Mouse (Mus musculus) forebrain, postnatal 0 days (tissue): ENCODE measurements around the gene Rhbdd3. TPM values are rescaled to one million over a fixed set of nuclear protein-coding genes. Genes with fewer than 3 reads are reported as not detected.
A peak's percentile ranks its signal among the peaks of the same experiment; 100 is the strongest.

ENCODE experiments used
- ATAC-seq: fragments of 200-750 bp; cut with Nextera tagmentation; 2 replicates; pipeline ENCODE4 v1.8.0; 2017; ENCODE audit warnings: mild to moderate bottlenecking, moderate library complexity
- DNase-seq: peaks from one replicate; pipeline ENCODE4 v3.0.0-alpha.2; 2015
- H3K27ac ChIP-seq: fragments of 300-500 bp; sonication (generic); 2 replicates; pipeline ENCODE4 v1.5.1; 2014; ENCODE audit warnings: low read depth, mild to moderate bottlenecking, antibody characterized with exemption, low read length, moderate library complexity, mixed read lengths
- H3K27me3 ChIP-seq: fragments of 300-500 bp; sonication (generic); 2 replicates; pipeline ENCODE4 v1.6.1; 2014; ENCODE audit warnings: mild to moderate bottlenecking, low read length, mixed read lengths; ENCODE audit not compliant: insufficient read depth
- H3K36me3 ChIP-seq: fragments of 300-500 bp; sonication (generic); 2 replicates; pipeline ENCODE4 v1.6.1; 2014; ENCODE audit warnings: mild to moderate bottlenecking, moderate library complexity; ENCODE audit not compliant: insufficient read depth
- H3K4me1 ChIP-seq: fragments of 300-500 bp; sonication (generic); 2 replicates; pipeline ENCODE4 v1.6.1; 2014; ENCODE audit warnings: antibody characterized with exemption; ENCODE audit not compliant: insufficient read depth
- H3K4me2 ChIP-seq: fragments of 300-500 bp; sonication (generic); 2 replicates; pipeline ENCODE4 v1.6.1; 2014; ENCODE audit warnings: low read depth, mild to moderate bottlenecking, moderate library complexity
- H3K4me3 ChIP-seq: fragments of 300-500 bp; sonication (generic); 2 replicates; pipeline ENCODE4 v1.5.1; 2014; ENCODE audit warnings: low read depth, low read length, mixed read lengths
- H3K9ac ChIP-seq: fragments of 300-500 bp; sonication (generic); 2 replicates; pipeline ENCODE4 v1.6.1; 2014; ENCODE audit warnings: mild to moderate bottlenecking
- H3K9me3 ChIP-seq: fragments of 300-500 bp; sonication (generic); 2 replicates; pipeline ENCODE4 v1.6.1; 2016; ENCODE audit warnings: low read length
- CTCF ChIP-seq: sonication (generic); IDR thresholded peaks from 2 replicates; pipeline ENCODE4 v1.5.1; 2016; ENCODE audit warnings: antibody characterized with exemption, control low read depth, low read depth
- WGBS: fragments of 180-500 bp; shearing (Covaris S2); extraction: QIAGEN DNeasy Blood & Tissue Kit; methylation state at CpG from one replicate; pipeline ENCODE4 v1.1.7; 2014; 5-methylcytosine and 5-hydroxymethylcytosine counted together
- polyA plus RNA-seq: library from polyadenylated mRNA; unstranded; fragments of >200 nt; fragmentation: Nextera tagmentation; extraction: Ambion mirVana; gene quantifications from 2 replicates; pipeline ENCODE4 v1.2.1, GENCODE M21; 2015
- total RNA-seq: library from RNA; depleted of rRNA; stranded (reverse); fragments of >200 nt; gene quantifications from 2 replicates; pipeline ENCODE4 v1.2.3, GENCODE M21; 2014

Rhbdd3 gene
- total and polyA plus RNA-seq, 2 experiments from 2014 or later: 31.0 to 36.6 TPM

DNA sequence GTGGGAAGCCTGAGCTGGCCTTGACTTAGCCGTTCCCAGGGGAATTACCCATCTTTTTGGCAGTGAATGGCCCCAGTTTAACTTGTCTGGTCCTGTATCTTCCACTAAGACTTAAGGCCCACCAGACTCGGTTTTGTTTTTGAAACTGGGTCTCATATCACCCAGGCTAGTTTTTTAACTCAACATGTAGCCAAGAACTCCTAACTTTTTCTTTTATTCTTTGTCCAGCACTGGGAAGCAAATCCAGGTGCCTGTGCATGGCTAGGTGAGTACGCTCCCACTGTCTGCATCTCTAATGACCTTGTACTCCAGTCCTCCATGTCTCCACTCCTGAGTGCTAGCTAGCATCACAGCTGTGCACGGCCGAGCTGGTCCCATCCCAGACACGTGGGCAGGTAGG is 2.9 kb downstream of the Rhbdd3 start:
- no peak for TF ChIP-seq CTCF
- DNase-seq (no peak), ATAC-seq (no peak)
- Histone ChIP-seq H3K9me3 (no peaks in the 10 kb centered on the region), H3K36me3 (no peaks in the 10 kb centered on the region; the same call in 1 of the 2 replicates), H3K4me3 (no peak overlapping the region), H3K4me1 (peaks cover 13% of the 10 kb centered on the region; the same call in 1 of the 2 replicates), H3K27ac (no peak overlapping the region), H3K27me3 (no peaks in the 10 kb centered on the region), H3K4me2 (no peak overlapping the region), H3K9ac (no peak overlapping the region; the same call in 1 of the 2 replicates)
- WGBS: 84% methylated on average over 6 of the region's 6 CpGs

GRCm38 (mm10) chr11:5102384-5102783 is 3.7 kb downstream of the Rhbdd3 start:
- no peak for DNase-seq
- H3K36me3 ChIP-seq: no peaks in the 10 kb centered on the region; the same call in 1 of the 2 replicates

GRCm38 (mm10) chr11:5103986-5104509 is 5.3 kb downstream of the Rhbdd3 start:
- no peaks in the 10 kb centered on the region for H3K9me3 ChIP-seq
- no peak overlapping the region for H3K9ac ChIP-seq
- no peak overlapping the region for H3K4me2 ChIP-seq
- WGBS: 94% methylated on average over 4 of the region's 4 CpGs
- ATAC-seq (no peak), DNase-seq (no peak)
- no peak overlapping the region for H3K27ac ChIP-seq
- H3K27me3 ChIP-seq: no peaks in the 10 kb centered on the region
- TF ChIP-seq CTCF: no peak
- H3K36me3 ChIP-seq: no peaks in the 10 kb centered on the region; the same call in 1 of the 2 replicates
- H3K4me3 ChIP-seq: no peak overlapping the region
- H3K4me1 ChIP-seq: 0 out of 2 replicates have a peak, but pooled peaks cover 8% of the 10 kb centered on the region

More at GRCm38 (mm10) chr11:5102384-5102783, 3.7 kb downstream of the Rhbdd3 start:
- no peak for TF ChIP-seq CTCF
- no peak overlapping the region for H3K4me2 ChIP-seq
- no peaks in the 10 kb centered on the region for H3K9me3 ChIP-seq
- H3K27ac ChIP-seq: no peak overlapping the region
- H3K9ac ChIP-seq: no peak overlapping the region
- no peak overlapping the region for H3K4me3 ChIP-seq
- 0 out of 2 replicates have a peak, but pooled peaks cover 8% of the 10 kb centered on the region for H3K4me1 ChIP-seq
- 91% methylated on average over 7 of the region's 7 CpGs for WGBS
- no peaks in the 10 kb centered on the region for H3K27me3 ChIP-seq
- ATAC-seq: no peak

DNA sequence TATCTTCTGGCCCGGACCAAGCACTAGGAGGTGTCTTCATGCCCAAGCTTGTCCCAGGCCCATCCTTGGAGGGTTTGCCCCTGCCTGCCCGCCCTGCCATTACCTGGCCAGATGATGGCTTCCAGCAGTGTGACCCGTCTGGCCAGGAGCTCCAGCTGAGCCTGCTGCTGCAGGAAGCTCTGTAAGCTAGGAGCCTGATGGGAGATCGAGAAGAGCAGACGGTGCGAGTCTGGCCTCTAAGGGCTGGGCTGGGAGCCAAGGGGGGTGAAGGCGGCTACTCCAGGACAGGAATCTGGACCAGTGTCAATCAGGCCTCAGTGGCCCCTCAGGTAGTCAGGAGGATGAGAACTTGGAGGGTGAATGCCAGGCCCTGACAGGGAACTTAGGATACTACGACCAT is 10.7 kb downstream of the Rhbdd3 start:
- ATAC-seq (no peak), DNase-seq (no peak)
- H3K9ac ChIP-seq: no peak overlapping the region
- no peaks in the 10 kb centered on the region for H3K9me3 ChIP-seq
- WGBS: 69% methylated on average over 8 of the region's 8 CpGs
- H3K36me3 ChIP-seq: no peaks in the 10 kb centered on the region; the same call in 1 of the 2 replicates
- no peak for TF ChIP-seq CTCF
- no peak overlapping the region for H3K4me3 ChIP-seq
- H3K27ac ChIP-seq: no peak overlapping the region
- no peaks in the 10 kb centered on the region for H3K4me1 ChIP-seq
- H3K27me3 ChIP-seq: no peaks in the 10 kb centered on the region
- no peak overlapping the region for H3K4me2 ChIP-seq

DNA sequence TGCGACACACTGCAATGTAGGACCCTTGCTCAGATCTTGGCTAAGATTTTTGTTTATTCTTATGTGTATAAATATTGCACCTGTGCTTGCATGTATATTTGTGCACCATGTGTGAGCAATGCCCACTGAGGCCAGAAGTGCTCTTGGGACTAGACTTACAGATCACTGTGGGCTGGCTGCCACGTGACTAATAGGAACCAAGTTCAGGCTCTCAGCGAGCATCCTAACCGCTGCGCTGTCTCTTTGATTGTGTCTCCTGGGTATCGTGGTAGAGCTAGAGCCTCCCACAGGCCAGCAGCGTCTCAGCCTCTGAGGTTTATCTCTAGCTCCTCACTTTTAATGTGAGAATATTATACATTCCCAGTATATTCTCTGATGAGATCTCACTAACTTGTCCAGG is 14.9 kb downstream of the Rhbdd3 start:
- ATAC-seq: no peak
- WGBS: 81% methylated on average over 7 of the region's 7 CpGs
- Histone ChIP-seq H3K9me3 (no peaks in the 10 kb centered on the region), H3K9ac (no peak overlapping the region), H3K4me3 (no peak overlapping the region), H3K4me2 (no peak overlapping the region), H3K36me3 (no peaks in the 10 kb centered on the region), H3K27ac (no peak overlapping the region), H3K4me1 (no peaks in the 10 kb centered on the region), H3K27me3 (no peaks in the 10 kb centered on the region)
- no peak for DNase-seq
- no peak for TF ChIP-seq CTCF

DNA sequence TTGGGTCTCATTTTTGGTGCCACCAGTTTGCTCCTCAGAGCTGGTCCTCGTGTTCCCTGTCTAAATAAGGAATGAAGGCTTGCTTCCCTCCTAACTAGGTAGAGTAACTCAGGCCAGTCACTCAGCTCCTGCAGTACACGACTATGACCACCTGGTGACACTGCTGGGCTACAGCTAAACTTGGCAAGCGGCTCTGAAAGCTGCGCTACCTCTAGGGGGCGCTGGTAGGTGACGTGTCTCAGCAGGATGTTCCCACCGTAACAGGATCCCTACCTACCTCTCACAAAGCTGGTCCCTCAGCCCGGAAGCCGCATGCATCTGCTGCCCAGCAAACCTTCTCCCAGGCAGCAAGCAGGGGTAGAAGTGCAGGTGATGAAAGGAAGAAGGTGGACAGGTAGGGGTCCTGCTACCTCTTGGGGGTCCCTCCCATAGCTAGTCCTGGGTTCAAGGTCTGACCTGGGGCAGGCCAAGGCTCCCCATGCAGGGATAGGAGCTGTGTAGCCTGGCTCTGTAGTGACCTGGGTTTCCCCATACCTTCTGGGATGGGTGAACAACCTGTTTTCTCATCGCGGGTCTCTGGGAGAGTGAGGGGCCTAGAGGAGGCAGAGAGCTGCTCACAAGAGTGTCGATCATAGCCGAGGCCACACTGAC is 16.3 kb downstream of the Rhbdd3 start:
- ATAC-seq (peak; percentile 77), DNase-seq (peak; percentile 89)
- peak; percentile 100 for TF ChIP-seq CTCF
- Histone ChIP-seq H3K4me2 (no peak overlapping the region), H3K27me3 (no peaks in the 10 kb centered on the region), H3K36me3 (no peaks in the 10 kb centered on the region), H3K9me3 (no peaks in the 10 kb centered on the region), H3K27ac (no peak overlapping the region), H3K4me3 (no peak overlapping the region), H3K9ac (no peak overlapping the region), H3K4me1 (no peaks in the 10 kb centered on the region)
- WGBS: 32% methylated on average over 13 of the region's 13 CpGs

DNA sequence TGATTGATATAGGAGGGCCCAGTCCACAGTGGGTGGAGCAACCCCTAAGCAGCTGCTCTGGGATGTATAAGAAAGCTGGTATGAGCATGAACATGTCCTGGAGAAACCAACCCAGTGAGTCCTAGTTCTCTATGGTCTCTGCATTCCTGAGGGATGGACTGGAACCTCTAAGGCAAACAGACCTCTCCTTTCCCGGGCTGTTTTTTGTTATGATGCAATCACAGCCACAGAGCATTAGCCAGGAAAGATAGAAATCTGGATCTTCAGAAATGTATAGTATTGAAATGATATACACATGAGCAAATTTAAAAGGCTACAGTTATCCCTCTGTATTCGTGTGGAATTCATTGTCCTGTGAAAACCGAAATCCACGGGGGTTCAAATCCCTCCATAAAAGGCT is 27.0 kb downstream of the Rhbdd3 start:
- Histone ChIP-seq H3K27me3 (no peaks in the 10 kb centered on the region), H3K4me2 (no peak overlapping the region), H3K4me1 (peaks cover 7% of the 10 kb centered on the region; the same call in 1 of the 2 replicates), H3K4me3 (no peak overlapping the region), H3K9me3 (peaks cover 3% of the 10 kb centered on the region; the same call in 1 of the 2 replicates), H3K9ac (no peak overlapping the region), H3K27ac (no peak overlapping the region), H3K36me3 (no peaks in the 10 kb centered on the region)
- WGBS: 53% methylated on average over 4 of the region's 4 CpGs
- ATAC-seq (no peak), DNase-seq (no peak)
- TF ChIP-seq CTCF: no peak
